Mouse (Mus musculus): ENCODE data around the gene Nexn. TPM values are rescaled to one million over a fixed set of nuclear protein-coding genes. Genes with fewer than 3 reads are reported as not detected.

The Nexn gene
- polyA plus RNA-seq, 1 experiment from 2014 or later = 1.2 TPM

GRCm38 (mm10) chr3:152238836-152239235 lies 27.3 kb downstream of the Nexn start:
- DNase-seq (ENCODE audit: low spot score) = peak; percentile 21

DNA sequence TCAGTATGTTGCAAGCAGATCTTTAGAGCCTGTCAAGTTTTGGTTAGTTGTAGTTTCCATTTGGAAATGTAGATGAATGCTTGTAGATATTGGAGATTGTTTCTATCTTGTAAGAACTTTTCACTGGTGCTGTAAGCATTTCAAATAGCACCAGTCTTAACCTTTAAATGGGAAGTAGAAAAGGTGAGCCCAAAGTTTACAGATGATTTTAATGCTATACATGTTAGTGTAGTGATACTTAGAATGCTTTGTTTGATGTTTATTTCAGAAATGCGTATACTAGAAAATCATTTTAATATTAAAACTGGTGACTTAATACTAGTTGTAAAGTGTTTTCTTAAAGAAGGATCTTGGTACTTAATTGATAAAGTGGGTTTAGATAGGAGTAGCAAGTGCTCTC lies 30.3 kb downstream of the Nexn start:
- no peak for DNase-seq (ENCODE audit: low spot score)

DNA sequence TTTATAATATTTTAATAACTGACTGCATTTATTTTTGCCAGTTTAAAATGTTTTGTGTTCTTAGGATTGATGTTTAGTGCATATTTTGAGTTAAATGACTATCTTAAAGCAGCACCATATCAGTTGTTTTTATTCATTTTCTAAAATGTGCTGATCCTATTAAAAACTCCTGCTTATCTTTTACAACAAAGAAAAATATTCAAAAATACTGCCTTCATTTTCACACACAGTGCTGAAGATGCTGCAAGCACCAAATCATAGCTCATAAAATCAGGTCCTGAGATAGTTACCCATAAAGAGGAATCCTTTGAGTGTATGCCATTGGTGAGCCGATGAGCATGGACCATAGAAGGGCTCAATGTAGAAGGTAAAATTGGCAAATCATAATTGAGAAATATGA lies 30.9 kb downstream of the Nexn start:
- no peak for DNase-seq (ENCODE audit: low spot score)

DNA sequence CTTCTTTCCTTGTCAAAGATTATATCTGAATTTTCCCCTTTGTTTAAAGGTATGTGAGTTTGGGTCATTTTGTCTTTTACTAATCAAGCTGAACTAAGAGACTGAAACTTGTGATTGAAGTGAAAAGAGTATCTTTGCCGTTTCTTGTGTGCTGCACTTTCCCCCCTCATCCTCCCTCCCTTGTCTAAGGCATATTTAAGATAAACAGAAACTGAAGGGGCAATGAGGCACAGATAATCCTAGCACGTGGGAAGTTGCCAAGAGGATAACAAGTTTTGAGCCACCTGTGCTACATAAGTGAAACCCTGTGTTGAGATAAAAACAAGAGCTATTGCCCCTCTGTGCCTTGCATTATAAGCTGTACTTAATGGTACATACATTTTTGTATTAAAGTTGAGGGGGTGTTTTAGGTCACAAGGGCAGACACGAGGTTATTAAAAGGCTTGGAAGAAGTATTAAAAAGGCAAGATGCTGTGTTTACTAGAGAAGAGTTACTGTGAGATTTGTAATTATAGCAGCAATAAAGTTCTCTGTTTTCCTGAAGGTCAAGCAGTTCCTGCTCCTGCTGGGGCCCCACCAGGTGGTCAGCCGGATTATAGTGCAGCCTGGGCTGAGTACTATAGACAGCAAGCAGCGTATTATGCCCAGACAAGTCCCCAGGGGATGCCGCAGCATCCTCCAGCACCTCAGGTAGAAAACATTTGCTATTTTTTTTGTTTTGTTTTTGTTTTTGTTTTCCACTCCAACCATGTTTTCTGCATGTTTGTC lies 34.6 kb downstream of the Nexn start:
- no peak for DNase-seq (ENCODE audit: low spot score)

DNA sequence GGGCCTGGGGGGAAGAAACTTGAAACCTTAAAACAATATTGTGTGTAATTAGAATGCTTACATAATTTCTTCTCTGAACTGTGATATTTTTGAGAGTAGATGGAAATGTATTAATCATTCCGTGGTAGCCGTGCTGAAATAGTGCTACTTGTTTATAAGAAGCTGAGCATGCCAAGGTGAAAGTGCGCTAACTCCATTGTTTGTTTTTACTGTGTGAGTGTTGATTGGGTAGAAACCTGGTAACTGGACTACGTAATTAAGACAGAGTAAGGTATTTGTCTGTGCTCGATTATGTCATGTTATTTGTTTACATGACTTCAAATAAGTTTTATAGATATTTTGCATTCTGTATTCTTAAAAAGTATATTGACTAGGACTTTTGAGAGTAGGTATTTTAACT lies 36.9 kb downstream of the Nexn start:
- DNase-seq (ENCODE audit: low spot score) = no peak

GRCm38 (mm10) chr3:152228843-152229242 lies 37.3 kb downstream of the Nexn start:
- DNase-seq (ENCODE audit: low spot score) = no peak

- DNase-seq (ENCODE audit: low spot score) = no peak
Measured at GRCm38 (mm10) chr3:152225906-152226305, 40.2 kb downstream of the Nexn start.

GRCm38 (mm10) chr3:152224918-152225317 lies 41.2 kb downstream of the Nexn start:
- no peak for DNase-seq (ENCODE audit: low spot score)

DNA sequence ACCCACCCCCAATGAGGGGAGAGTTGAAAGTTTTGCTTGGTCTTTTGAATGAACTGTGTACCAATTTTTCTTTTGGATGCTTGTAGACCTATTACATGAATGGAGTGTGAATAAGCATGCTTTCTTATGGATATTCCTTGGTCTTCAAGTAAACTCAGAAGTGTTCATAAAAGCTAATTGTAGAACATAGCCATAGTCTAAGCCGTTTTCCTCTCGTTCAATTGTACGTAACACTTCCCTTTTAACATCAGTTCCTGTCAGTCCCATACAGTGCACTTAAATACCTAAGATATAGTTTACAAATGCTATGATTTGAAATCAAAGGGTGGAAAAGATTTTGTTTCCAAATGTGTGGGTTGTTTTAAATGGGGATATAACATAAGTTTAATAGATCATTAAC lies 52.7 kb downstream of the Nexn start:
- no peak for DNase-seq (ENCODE audit: low spot score)

- peak; percentile 76 for DNase-seq (ENCODE audit: low spot score)
Measured at GRCm38 (mm10) chr3:152211731-152212279, 54.3 kb downstream of the Nexn start.

GRCm38 (mm10) chr3:152210728-152211391 lies 55.3 kb downstream of the Nexn start:
- peak; percentile 68 for DNase-seq (ENCODE audit: low spot score)

GRCm38 (mm10) chr3:152209967-152210634 lies 56.0 kb downstream of the Nexn start, which contains the start of the genes Dnajb4 and Fubp1:
Gene Dnajb4 (minus strand): TSS chr3:152210302.
Gene Fubp1 (plus strand): TSS chr3:152210422.
- DNase-seq (ENCODE audit: low spot score) = peak; percentile 99

- DNase-seq (ENCODE audit: low spot score) = peak; percentile 5
Measured at GRCm38 (mm10) chr3:152209177-152209966, 56.8 kb downstream of the Nexn start.

DNA sequence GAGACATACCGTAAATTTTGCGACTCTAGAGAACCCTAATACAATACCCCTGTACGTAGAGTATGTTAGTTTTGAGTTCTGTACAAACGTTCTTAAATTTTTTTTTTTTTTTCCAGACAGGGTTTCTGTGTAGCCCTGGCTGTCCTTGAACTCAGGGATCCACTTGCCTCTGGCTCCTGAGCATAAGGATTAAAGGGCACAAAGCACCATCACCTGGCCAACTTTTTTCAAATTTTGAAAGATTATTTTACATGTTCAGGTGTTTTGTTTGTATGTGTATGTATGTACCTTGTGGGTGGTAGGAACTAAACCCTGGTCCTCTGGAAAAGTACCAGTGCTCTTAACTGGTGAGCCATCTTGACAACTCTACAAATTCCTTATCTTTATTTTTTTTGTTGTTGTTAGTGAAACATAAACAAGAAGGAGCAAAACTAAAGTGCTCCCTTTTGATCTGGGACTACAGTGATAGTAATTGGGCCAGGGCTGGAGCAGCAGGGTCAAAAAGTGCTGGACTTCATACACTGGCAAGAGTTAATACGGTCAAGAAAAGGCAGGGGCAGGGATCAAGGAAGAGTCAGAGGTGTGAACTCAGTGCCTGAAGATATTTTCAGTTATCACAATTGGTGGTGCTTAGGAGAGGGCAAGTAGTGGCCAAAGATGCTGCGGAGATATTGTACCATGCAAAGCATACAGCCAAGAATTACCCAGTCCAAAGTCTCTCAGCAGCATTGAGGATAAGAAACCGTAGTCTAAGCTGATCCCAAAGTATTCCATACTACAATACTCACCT lies 57.9 kb downstream of the Nexn start:
- no peak for DNase-seq (ENCODE audit: low spot score)

DNA sequence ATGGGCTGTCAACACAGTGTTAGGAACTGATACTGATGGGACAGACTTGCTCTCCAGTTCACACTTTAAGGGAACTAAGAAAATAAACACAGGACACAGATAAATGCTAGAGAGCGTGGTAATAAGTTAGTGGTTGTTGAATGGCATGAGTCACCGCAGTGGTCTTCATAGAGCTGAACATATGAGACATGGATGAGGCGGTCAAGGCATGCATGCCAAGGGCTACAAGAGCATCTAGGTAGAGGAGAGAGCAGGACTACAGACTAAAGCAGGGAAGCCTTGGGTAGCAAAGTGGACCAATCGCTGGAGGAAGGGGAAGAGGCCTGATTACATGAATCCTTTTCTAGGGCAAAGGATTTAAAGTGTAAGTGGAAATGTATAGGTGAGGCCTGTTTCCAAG lies 59.0 kb downstream of the Nexn start:
- no peak for DNase-seq (ENCODE audit: low spot score)

- DNase-seq (ENCODE audit: low spot score) = peak; percentile 70
Measured at GRCm38 (mm10) chr3:152204577-152204976, 61.6 kb downstream of the Nexn start.

DNA sequence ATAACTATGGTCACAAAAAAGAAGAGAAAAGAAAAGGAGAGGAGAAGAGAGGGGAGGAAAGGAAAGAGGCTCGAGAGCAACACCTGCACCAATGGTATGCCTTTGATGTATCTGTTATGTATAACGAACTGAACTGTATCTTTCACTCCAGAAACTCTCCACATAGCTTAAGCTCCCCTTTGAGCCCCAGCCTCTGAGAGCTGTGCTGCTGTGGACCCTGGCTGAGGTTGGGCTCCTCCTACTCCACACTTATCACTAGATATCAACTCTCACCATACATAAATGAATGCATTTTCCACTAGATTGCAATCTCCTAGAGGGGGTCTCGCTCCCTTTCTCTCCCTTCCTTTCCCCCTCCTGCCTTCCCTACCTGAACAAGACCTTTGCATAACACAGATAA lies 62.2 kb downstream of the Nexn start:
- DNase-seq (ENCODE audit: low spot score) = peak; percentile 72

DNA sequence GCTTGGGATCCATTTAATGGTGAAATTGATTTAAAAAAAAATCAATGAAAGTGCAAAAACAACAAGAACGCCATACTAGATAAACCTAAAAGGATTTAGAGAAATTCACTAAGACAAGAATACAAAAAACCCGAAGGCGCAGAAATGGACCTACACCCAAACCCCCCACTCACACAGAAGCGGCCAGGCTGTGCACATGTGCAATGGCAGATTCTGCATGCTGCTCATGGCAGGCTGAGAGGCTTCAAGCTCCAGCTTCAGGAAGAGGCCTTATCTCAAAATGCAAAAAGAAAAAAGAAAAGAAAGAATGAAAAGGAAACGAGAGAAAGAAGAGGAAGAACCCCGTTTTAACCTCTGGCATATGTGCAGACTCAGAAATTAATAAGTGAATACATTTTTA lies 62.7 kb downstream of the Nexn start:
- peak; percentile 50 for DNase-seq (ENCODE audit: low spot score)

GRCm38 (mm10) chr3:152202942-152203341 lies 63.2 kb downstream of the Nexn start:
- DNase-seq (ENCODE audit: low spot score) = no peak

DNA sequence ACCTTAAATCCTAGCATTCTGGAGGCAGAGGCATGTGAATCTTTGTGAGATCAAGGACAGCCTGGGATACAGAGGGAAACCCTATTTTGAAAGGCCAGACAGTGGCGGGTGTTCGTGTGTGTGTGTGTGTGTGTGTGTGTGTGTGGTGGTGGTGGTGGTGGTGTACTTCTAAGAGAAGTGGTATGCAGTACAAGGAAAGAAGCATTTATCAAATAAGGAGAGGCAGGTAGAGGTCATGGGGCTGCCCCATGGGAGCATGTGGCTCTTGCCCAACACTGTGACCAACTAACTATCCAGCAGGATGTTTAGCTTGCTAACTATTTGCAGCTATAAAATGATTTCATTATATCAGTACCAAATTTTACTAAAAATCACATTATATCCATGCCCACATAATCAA lies 64.5 kb downstream of the Nexn start:
- peak; percentile 3 for DNase-seq (ENCODE audit: low spot score)
